Mouse (Mus musculus) c-Kit-positive CD71-positive TER-119-positive erythroid progenitor cells, embryonic 14.5 days (primary cell): ENCODE measurements around the gene Rad52.

Source experiments
- DNase-seq: peaks from one replicate; pipeline ENCODE4 v3.0.0-alpha.2; 2013; ENCODE audit warnings: low spot score

The Rad52 gene

GRCm38 (mm10) chr6:119902204-119903080 lies at the start of gene Rad52:
Gene Rad52, plus strand, starts transcription at chr6:119902698.
- peak; percentile 88 for DNase-seq

GRCm38 (mm10) chr6:119854156-119854555 lies 48.3 kb upstream of the Rad52 start:
- DNase-seq: no peak

DNA sequence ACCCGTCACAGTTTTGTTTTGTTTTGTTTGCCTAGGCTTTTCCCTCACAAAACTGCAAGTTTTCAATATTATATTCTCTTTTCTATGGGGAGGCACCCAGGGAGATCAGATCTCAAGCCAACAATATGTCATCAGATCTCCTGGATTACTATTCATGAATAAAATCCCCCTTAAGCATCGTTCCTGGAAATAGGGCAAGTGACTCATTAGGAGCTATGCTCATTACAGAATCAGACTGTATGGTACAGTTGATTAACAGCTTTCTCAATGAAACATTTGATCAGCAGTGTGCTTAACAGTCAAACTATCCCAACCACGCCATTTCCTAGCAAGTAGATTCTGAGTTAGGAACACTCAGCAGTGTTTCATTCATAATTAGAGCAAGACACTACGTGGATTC lies 47.0 kb upstream of the Rad52 start:
- DNase-seq: no peak

DNA sequence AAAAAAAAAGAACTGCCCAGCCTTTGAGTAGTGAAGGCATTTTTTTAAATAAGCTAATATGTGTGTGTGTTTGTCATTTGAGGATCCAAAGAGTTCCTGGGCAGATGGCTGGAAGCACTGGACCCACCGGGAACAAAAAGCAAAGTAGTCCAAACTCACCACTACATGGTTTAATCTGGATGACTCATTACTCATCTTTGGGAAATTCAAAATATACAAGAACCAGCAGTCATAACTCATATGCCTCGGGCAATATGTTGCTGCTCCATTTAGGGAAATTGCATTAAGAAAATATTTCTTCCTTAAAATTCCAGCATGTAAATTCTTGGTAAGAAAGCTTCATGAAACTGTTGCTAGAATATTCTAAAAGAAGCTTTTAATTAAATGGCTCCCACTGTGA lies 42.3 kb upstream of the Rad52 start:
- DNase-seq: no peak

GRCm38 (mm10) chr6:119861519-119861918 lies 41.0 kb upstream of the Rad52 start:
- DNase-seq: no peak

DNA sequence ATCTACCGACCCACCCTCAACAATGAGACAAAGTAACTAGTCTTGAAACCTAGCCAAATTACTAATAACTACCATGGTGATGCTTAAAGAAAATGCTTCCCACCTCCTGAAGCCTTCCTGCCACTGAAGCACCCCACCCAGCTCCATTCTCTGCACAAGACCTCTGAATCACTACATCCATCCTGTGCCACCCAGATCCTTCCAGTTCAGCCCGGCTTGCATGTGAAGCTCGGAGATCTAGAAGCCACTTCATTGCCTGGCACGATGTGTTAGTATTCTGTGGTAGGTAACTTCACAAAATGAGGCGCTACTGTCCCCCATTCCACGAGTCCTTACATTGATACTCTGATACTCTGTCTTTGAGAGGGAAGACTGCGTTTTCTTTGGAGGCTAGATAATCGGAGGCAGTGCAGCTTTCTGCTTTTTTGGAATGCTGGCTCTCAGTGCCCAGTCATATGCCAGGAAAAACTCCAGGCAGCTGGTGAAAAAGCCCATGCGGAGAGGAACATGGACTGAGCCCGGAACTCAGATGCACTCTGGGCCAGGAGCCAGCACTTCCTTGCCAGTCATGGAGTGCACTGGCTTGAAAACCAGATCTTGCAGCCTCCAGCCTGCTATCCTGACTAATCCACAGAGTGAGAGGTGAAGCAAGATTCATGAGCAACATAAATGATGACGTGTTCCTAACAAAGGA lies 38.0 kb upstream of the Rad52 start:
- DNase-seq: no peak

- DNase-seq: no peak
These were observed 19.3 kb upstream of the Rad52 start for GRCm38 (mm10) chr6:119883151-119883550.

DNA sequence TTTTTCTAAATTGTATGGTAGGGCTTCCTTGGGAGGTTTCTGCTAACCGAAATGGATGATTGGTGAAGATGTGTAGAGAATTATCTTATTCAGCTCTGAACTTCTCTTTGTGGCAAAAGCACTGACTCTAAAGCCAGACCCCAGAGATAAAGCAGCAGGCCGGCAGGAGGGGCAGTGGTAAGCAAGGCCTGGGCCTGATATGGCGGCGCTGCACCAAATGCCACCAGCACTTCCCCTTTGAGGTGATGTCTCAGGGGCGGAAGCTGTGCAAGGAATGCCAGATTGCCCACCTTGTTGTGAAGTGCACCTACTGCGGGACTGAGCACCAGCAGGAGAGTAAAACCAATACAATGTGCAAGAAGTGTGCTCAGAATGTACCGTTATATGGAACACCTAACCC lies 9.8 kb upstream of the Rad52 start:
- DNase-seq: no peak

DNA sequence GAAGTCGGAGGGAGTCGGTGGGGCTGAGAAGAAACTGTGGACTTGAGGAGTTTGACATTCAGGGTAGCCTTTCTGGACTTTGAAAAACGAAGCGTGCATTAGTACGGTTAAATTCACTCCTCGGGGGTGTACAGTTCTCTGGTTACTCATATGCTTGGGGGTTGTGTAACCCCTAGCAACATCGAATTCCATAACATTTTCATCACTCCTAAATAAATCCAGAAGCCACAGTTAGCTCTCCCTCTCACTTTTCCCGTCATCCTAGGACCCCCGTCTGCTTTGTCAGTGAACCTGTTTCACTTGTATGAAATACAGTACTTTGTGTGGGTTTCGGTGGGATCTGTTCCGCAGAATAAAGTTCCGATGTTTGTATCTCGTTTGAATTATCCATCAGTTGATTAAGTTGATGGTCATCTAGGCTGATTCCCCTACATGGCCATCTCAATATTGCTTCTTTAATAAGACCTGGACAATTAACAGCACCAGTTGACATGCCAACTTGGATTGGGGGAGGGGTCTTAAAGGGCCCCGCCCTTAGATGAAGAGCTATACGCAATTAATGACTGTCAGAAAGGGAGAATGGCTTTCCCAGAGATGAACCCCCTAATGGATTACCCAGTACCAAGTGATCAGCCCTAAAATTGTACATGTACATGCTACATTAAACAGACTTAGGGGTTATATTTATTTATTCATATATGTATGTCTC lies 737 bp downstream of the Rad52 start:
- DNase-seq: peak; percentile 18

DNA sequence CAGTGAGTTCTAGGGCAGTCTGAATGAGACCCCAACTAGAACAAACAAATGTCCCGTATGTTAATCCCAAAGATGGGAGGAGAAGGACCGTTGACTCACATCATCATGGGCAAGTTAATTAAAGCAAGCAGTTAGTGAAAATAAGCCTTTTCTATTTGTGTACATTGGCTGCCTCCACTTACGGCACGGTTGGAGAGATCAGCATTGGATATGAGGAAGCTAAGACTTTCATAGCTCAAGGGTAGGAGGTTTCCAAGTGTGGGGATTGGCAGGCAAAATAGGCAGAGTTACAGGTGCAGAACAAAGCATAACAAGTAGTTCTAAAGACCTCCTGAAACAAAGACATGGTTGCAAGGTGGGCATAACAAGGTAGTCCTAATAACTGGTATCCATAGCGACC lies 3.0 kb downstream of the Rad52 start:
- DNase-seq: no peak

DNA sequence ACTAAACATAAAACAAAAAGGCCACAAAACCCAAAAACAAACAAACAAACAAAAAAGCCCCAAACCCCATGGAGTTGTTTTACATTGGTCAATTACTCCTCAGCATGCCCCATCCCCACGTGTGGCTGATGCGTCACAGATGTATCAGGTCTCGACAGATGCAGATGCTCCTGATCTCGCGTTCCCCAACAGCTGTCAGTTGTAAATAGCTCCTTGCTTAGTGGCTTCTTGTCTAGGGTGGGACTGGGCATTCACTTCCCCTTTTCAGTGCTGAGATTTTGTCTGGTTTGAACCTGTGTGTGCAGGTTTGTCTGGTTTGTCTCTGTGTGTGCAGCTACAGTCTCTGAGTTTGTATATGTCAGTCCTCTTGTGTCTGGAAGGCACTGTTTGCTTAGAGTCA lies 9.5 kb downstream of the Rad52 start:
- DNase-seq: no peak

DNA sequence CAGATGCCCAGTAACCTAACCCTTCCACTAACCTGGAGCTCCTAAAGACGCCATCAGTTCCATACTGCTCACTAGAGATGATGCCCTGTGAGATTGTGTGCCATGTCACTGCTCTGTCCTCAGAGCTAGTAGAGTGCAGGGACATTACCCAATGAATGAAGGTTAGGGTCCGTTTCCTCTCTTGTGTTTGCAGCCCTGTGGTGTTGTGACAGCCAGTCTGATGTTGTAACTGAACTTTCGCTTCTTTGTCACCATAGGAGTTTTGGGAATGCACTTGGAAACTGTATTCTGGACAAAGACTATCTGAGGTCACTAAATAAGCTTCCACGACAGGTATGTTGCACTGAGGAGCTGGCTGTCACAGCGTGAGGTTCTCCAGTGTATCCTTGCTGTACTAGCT lies 13.2 kb downstream of the Rad52 start:
- no peak for DNase-seq

GRCm38 (mm10) chr6:119918561-119919181 lies 16.2 kb downstream of the Rad52 start:
- no peak for DNase-seq

- DNase-seq: no peak
These were observed 19.6 kb downstream of the Rad52 start for GRCm38 (mm10) chr6:119922136-119922535.

GRCm38 (mm10) chr6:119922544-119922943 lies 20.0 kb downstream of the Rad52 start:
- no peak for DNase-seq

DNA sequence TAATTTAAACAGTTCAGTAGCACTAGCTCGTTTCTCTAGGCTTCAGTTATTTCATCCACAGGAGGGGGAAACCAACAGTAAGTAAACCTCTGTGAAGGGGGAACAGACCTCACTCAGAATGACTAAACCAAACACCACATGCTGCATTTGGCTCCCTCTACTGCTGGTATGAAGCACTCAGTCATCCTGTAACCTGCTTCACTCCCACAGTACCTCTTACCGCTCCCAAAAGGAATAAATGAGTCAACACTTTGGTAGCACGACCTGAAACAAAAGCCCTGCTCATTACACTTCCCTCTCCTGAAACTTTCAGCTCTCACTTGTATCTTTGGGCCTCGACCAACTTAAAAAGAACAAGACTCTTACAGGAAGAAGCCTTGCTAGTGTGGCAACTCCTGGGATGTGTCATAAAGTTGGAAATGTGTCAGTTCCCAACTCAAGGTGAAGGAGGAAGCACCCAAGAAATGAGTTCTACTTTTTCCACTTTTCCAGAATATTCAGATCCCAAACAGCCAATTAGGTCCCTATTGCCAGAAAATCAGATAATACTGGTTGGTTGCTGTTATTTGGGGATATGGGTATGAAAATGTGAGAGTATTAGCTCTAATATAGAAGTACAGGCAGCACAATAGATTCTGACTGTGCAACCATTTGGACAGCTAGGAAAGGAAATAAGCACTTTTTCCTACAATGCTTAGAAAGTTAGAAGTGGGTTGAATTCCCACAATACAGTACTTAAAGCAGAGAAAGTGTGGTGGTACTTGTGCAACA lies 21.9 kb downstream of the Rad52 start:
- DNase-seq: no peak
